Mouse (Mus musculus): Measurements from ENCODE around the gene Adad2. TPM values are rescaled to one million over a fixed set of nuclear protein-coding genes. Genes with fewer than 3 reads are reported as not detected.

Gene Adad2
- polyA plus RNA-seq, 1 experiment, result not detected

GRCm38 (mm10) chr8:119575366-119575726 lies 37.2 kb upstream of the Adad2 start:
- Histone ChIP-seq H3K4me3 (ENCODE audit: insufficient read depth, low read depth, low read length) (peak overlapping the region; percentile 73), H3K27ac (ENCODE audit: insufficient read depth, low read depth, low read length) (no peak overlapping the region), H3K4me1 (ENCODE audit: control insufficient read depth, insufficient read depth, low read length) (peaks cover 18% of the 10 kb centered on the region)
- no peak for TF ChIP-seq POLR2A (IDR thresholded peaks at IDR 0.05; ENCODE audit: insufficient read depth, low read depth, low read length)
- TF ChIP-seq CTCF (IDR thresholded peaks at IDR 0.05; ENCODE audit: insufficient read depth, low read depth, low read length), result no peak
- 2% methylated on average over 16 of the region's 16 CpGs for WGBS

DNA sequence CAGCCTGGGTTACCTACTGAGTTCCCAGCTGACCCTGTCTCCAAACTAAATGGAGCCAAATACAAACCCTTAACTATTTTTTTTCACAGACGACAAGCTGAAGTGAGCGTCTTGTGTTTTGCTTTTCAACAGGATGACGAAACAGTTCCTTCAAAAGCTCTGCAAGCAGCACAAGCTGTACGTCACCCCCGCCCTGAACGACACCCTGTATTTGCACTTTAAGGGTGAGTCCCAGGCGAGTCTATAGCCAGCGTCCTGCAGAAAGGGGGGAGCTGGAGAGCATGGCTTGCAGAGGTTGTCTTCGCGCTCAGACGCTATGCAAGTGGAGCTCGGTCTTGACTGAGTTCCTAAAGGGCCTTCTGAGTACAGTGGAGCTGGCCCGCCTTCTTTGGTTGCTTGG lies 33.5 kb upstream of the Adad2 start:
- Histone ChIP-seq H3K4me3 (ENCODE audit: insufficient read depth, low read depth, low read length) (no peak overlapping the region), H3K4me1 (ENCODE audit: control insufficient read depth, insufficient read depth, low read length) (peaks cover 1% of the 10 kb centered on the region; the same call in 1 of the 2 replicates), H3K27ac (ENCODE audit: insufficient read depth, low read depth, low read length) (no peak overlapping the region)
- TF ChIP-seq POLR2A (IDR thresholded peaks at IDR 0.05; ENCODE audit: insufficient read depth, low read depth, low read length), result no peak
- WGBS, result 61% methylated on average over 13 of the region's 13 CpGs

GRCm38 (mm10) chr8:119580441-119581161 lies 31.9 kb upstream of the Adad2 start:
- Histone ChIP-seq H3K4me3 (ENCODE audit: insufficient read depth, low read depth, low read length) (no peak overlapping the region), H3K27ac (ENCODE audit: insufficient read depth, low read depth, low read length) (no peak overlapping the region), H3K4me1 (ENCODE audit: control insufficient read depth, insufficient read depth, low read length) (no peaks in the 10 kb centered on the region)
- 90% methylated on average over 5 of the region's 5 CpGs for WGBS
- TF ChIP-seq POLR2A (IDR thresholded peaks at IDR 0.05; ENCODE audit: insufficient read depth, low read depth, low read length) (no peak), CTCF (IDR thresholded peaks at IDR 0.05; ENCODE audit: insufficient read depth, low read depth, low read length) (no peak)

DNA sequence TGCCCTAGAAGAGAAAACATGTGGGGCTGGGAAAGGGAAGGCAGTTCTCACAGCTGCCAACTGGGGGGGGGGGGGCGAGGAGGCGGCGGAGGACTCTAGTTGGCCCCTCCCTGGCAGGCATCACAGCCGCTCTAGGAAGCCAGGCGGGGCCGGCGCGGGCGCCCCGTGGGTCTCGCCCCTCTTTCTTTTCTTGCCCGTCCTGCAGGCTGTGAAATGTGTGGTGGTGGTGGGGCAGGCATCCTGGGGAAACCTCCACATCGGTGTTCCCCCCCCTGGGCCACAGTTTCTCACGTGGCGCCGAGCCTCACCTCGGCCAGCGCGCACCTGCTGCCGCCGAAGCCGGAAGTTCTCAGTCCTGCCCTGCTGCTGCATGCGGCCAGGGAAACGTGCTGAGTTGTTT lies 26.6 kb upstream of the Adad2 start:
- no peak overlapping the region for H3K27ac ChIP-seq (ENCODE audit: insufficient read depth, low read depth, low read length)
- TF ChIP-seq CTCF (IDR thresholded peaks at IDR 0.05; ENCODE audit: insufficient read depth, low read depth, low read length), result no peak
- H3K4me3 ChIP-seq (ENCODE audit: insufficient read depth, low read depth, low read length), result peak overlapping the region; percentile 41
- H3K4me1 ChIP-seq (ENCODE audit: control insufficient read depth, insufficient read depth, low read length), result peaks cover 4% of the 10 kb centered on the region; the same call in 1 of the 2 replicates
- 17% methylated on average over 24 of the region's 24 CpGs for WGBS

DNA sequence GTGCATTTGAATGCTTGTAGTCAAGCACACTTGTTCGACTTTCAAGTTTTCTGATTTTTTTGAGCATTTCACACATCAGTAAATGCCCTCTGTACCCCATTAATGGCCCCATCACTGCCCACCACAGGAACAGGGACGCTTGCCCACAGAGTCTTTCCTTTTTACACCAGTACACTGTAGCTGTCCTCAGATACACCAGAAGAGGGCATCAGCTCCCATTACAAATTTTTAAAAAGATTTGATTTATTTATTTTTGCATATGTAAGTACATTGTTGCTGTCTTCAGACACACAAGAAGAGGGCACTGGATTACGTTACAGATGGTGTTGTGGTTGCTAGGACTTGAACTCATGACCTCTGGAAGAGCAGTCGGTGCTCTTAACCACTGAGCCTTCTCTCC lies 24.2 kb upstream of the Adad2 start:
- no peak overlapping the region for H3K4me3 ChIP-seq (ENCODE audit: insufficient read depth, low read depth, low read length)
- peaks cover 4% of the 10 kb centered on the region; the same call in 1 of the 2 replicates for H3K4me1 ChIP-seq (ENCODE audit: control insufficient read depth, insufficient read depth, low read length)
- TF ChIP-seq POLR2A (IDR thresholded peaks at IDR 0.05; ENCODE audit: insufficient read depth, low read depth, low read length) (no peak), CTCF (IDR thresholded peaks at IDR 0.05; ENCODE audit: insufficient read depth, low read depth, low read length) (no peak)
- 72% methylated on average over 4 of the region's 4 CpGs for WGBS
- no peak overlapping the region for H3K27ac ChIP-seq (ENCODE audit: insufficient read depth, low read depth, low read length)

GRCm38 (mm10) chr8:119588844-119589243 lies 23.7 kb upstream of the Adad2 start:
- 31% methylated on average over 10 of the region's 10 CpGs for WGBS
- Histone ChIP-seq H3K4me1 (ENCODE audit: control insufficient read depth, insufficient read depth, low read length) (peaks cover 4% of the 10 kb centered on the region; the same call in 1 of the 2 replicates), H3K4me3 (ENCODE audit: insufficient read depth, low read depth, low read length) (no peak overlapping the region), H3K27ac (ENCODE audit: insufficient read depth, low read depth, low read length) (no peak overlapping the region)
- TF ChIP-seq POLR2A (IDR thresholded peaks at IDR 0.05; ENCODE audit: insufficient read depth, low read depth, low read length), result no peak
- no peak for TF ChIP-seq CTCF (IDR thresholded peaks at IDR 0.05; ENCODE audit: insufficient read depth, low read depth, low read length)

- TF ChIP-seq CTCF (IDR thresholded peaks at IDR 0.05; ENCODE audit: insufficient read depth, low read depth, low read length) (no peak), POLR2A (IDR thresholded peaks at IDR 0.05; ENCODE audit: insufficient read depth, low read depth, low read length) (no peak)
- H3K4me1 ChIP-seq (ENCODE audit: control insufficient read depth, insufficient read depth, low read length), result peaks cover 4% of the 10 kb centered on the region; the same call in 1 of the 2 replicates
- H3K27ac ChIP-seq (ENCODE audit: insufficient read depth, low read depth, low read length), result no peak overlapping the region
- 82% methylated on average over 14 of the region's 14 CpGs for WGBS
- no peak overlapping the region for H3K4me3 ChIP-seq (ENCODE audit: insufficient read depth, low read depth, low read length)
These were observed 22.2 kb upstream of the Adad2 start for GRCm38 (mm10) chr8:119590348-119590747.

DNA sequence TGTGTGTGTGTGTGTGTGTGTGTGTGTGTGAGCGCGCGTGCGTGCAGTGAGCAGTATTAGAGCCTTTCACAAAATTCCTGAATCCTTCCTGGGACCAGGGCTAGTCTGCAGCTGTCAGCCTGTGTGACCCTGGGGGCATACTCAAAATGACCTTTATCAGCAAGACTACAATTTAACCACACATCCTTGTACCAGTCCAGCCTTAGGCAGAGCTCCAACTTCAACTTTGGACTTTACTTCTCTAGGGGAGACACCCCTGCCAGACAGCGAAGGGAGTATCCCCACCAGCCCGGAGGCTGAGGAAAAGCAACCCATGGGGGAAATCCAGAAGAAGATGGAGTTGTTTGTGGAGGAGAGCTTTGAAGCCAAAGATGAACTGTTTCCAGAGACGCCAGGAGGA lies 21.1 kb upstream of the Adad2 start:
- Histone ChIP-seq H3K27ac (ENCODE audit: insufficient read depth, low read depth, low read length) (no peak overlapping the region), H3K4me1 (ENCODE audit: control insufficient read depth, insufficient read depth, low read length) (no peaks in the 10 kb centered on the region), H3K4me3 (ENCODE audit: insufficient read depth, low read depth, low read length) (no peak overlapping the region)
- WGBS, result 86% methylated on average over 7 of the region's 7 CpGs
- TF ChIP-seq CTCF (IDR thresholded peaks at IDR 0.05; ENCODE audit: insufficient read depth, low read depth, low read length) (no peak), POLR2A (IDR thresholded peaks at IDR 0.05; ENCODE audit: insufficient read depth, low read depth, low read length) (no peak)

GRCm38 (mm10) chr8:119603771-119604170 lies 8.8 kb upstream of the Adad2 start:
- no peak for TF ChIP-seq POLR2A (IDR thresholded peaks at IDR 0.05; ENCODE audit: insufficient read depth, low read depth, low read length)
- no peak for TF ChIP-seq CTCF (IDR thresholded peaks at IDR 0.05; ENCODE audit: insufficient read depth, low read depth, low read length)
- H3K4me1 ChIP-seq (ENCODE audit: control insufficient read depth, insufficient read depth, low read length), result peaks cover 13% of the 10 kb centered on the region
- H3K4me3 ChIP-seq (ENCODE audit: insufficient read depth, low read depth, low read length), result peak overlapping the region; percentile 72; the same call in 1 of the 2 replicates
- WGBS, result 91% methylated on average over 4 of the region's 4 CpGs
- no peak overlapping the region for H3K27ac ChIP-seq (ENCODE audit: insufficient read depth, low read depth, low read length)

Measured in olfactory bulb, adult 2 months (tissue).